Mouse (Mus musculus) heart, postnatal 0 days (tissue): ENCODE results near the gene Pgm5. TPM values are rescaled to one million over a fixed set of nuclear protein-coding genes. Genes with fewer than 3 reads are reported as not detected.

Experiments used
- ATAC-seq: fragments of 200-750 bp; cut with Nextera tagmentation; 2 replicates; pipeline ENCODE4 v1.8.0; 2017; ENCODE audit warnings: low read depth, moderate number of reproducible peaks, moderate library complexity; ENCODE audit not compliant: insufficient read depth
- DNase-seq: peaks from one replicate; pipeline ENCODE4 v3.0.0-alpha.2; 2016; ENCODE audit warnings: low spot score
- H3K27ac ChIP-seq: fragments of 300-500 bp; sonication (generic); 2 replicates; pipeline ENCODE4 v1.5.1; 2014; ENCODE audit warnings: low read depth, mild to moderate bottlenecking
- H3K27me3 ChIP-seq: fragments of 300-500 bp; sonication (generic); 2 replicates; pipeline ENCODE4 v1.6.1; 2014; ENCODE audit warnings: low read length, mixed read lengths; ENCODE audit not compliant: control insufficient read depth, insufficient read depth
- H3K36me3 ChIP-seq: fragments of 300-500 bp; sonication (generic); replicated peaks from 2 replicates; pipeline ENCODE4 v1.6.1; 2014; ENCODE audit warnings: low read length, mixed read lengths; ENCODE audit not compliant: control insufficient read depth, insufficient read depth
- H3K4me1 ChIP-seq: fragments of 300-500 bp; sonication (generic); 2 replicates; pipeline ENCODE4 v1.6.1; 2014; ENCODE audit warnings: antibody characterized with exemption; ENCODE audit not compliant: control insufficient read depth, insufficient read depth
- H3K4me2 ChIP-seq: fragments of 300-500 bp; sonication (generic); 2 replicates; pipeline ENCODE4 v1.6.1; 2014; ENCODE audit warnings: low read depth, mild to moderate bottlenecking, low read length, moderate library complexity
- H3K4me3 ChIP-seq: fragments of 300-500 bp; sonication (generic); 2 replicates; pipeline ENCODE4 v1.5.1; 2014; ENCODE audit warnings: low read depth, low read length
- H3K9ac ChIP-seq: fragments of 300-500 bp; sonication (generic); replicated peaks from 2 replicates; pipeline ENCODE4 v1.6.1; 2014; ENCODE audit warnings: low read depth, low read length, mixed read lengths
- H3K9me3 ChIP-seq: fragments of 300-500 bp; sonication (generic); replicated peaks from 2 replicates; pipeline ENCODE4 v1.6.1; 2016; ENCODE audit warnings: low read length; ENCODE audit not compliant: control insufficient read depth
- CTCF ChIP-seq: IDR thresholded peaks from 2 replicates; pipeline ENCODE4 v1.5.1; 2016; ENCODE audit warnings: antibody characterized with exemption, control low read depth, low read depth
- EP300 ChIP-seq: IDR thresholded peaks from 2 replicates; pipeline ENCODE4 v1.6.1; 2016; ENCODE audit warnings: antibody characterized with exemption, low read depth
- WGBS: fragments of 180-500 bp; shearing (Covaris S2); extraction: QIAGEN DNeasy Blood & Tissue Kit; methylation state at CpG from one replicate; pipeline ENCODE4 v1.1.7; 2014; 5-methylcytosine and 5-hydroxymethylcytosine counted together
- polyA plus RNA-seq: library from polyadenylated mRNA; unstranded; fragments of >200 nt; fragmentation: Nextera tagmentation; extraction: Ambion mirVana; gene quantifications from 2 replicates; pipeline ENCODE4 v1.2.1, GENCODE M21; 2015
- total RNA-seq: library from RNA; depleted of rRNA; stranded (reverse); fragments of >200 nt; gene quantifications from 2 replicates; pipeline ENCODE4 v1.2.3, GENCODE M21; 2014; ENCODE audit warnings: low replicate concordance

Gene Pgm5
- total and polyA plus RNA-seq, 2 experiments from 2014 or later, result 4.9 to 163 TPM

- 86% methylated on average over 8 of the region's 8 CpGs for WGBS
- H3K9me3 ChIP-seq, result no peaks in the 10 kb centered on the region
- H3K9ac ChIP-seq, result no peak overlapping the region
- DNase-seq, result no peak
- peaks cover 5% of the 10 kb centered on the region; the same call in 1 of the 2 replicates for H3K4me1 ChIP-seq
- H3K36me3 ChIP-seq, result no peaks in the 10 kb centered on the region
- H3K4me3 ChIP-seq, result no peak overlapping the region
- no peak for TF ChIP-seq CTCF
- no peak for TF ChIP-seq EP300
- no peak for ATAC-seq
- H3K27me3 ChIP-seq, result no peaks in the 10 kb centered on the region
- no peak overlapping the region for H3K27ac ChIP-seq
- H3K4me2 ChIP-seq, result no peak overlapping the region
Observed at GRCm38 (mm10) chr19:24785898-24786297, 75.8 kb downstream of the Pgm5 start.

DNA sequence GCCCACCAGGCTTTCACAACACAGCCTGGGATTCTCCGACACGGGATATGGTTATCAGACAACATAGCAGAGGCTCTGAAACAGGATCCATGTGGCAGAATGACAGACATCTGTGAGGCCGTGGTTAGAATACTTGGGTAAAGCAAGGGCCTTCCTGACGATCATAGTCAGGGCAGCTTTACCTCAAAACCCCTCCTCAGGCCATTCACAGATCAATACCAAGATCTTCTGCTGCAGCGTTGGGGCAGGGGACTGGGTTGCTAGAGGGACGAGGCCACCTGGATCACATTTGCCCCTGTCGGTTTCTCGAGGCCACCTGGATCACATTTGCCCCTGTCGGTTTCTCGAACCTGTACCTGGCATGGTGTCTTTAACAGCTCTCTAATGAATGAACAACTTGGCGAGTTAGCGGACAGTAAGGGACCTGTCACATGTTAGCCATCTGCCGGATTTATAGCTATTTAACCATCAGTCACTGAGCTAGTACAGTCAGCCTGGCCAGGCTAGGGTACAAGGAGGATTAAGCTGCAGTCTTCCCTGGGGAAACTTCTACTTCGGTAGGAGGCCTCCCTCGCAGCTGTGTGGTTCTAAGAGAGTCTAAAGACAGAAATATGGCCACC is 76.5 kb downstream of the Pgm5 start:
- no peak for DNase-seq
- H3K27me3 ChIP-seq, result no peaks in the 10 kb centered on the region
- H3K9me3 ChIP-seq, result no peaks in the 10 kb centered on the region
- H3K36me3 ChIP-seq, result no peaks in the 10 kb centered on the region
- H3K4me1 ChIP-seq, result peaks cover 10% of the 10 kb centered on the region
- ATAC-seq, result no peak
- H3K4me2 ChIP-seq, result no peak overlapping the region
- H3K4me3 ChIP-seq, result no peak overlapping the region
- no peak overlapping the region for H3K27ac ChIP-seq
- WGBS, result 75% methylated on average over 15 of the region's 15 CpGs
- no peak overlapping the region for H3K9ac ChIP-seq
- TF ChIP-seq EP300, result no peak
- no peak for TF ChIP-seq CTCF

- Histone ChIP-seq H3K4me2 (no peak overlapping the region), H3K27ac (no peak overlapping the region), H3K9me3 (no peaks in the 10 kb centered on the region), H3K4me1 (peaks cover 16% of the 10 kb centered on the region), H3K27me3 (no peaks in the 10 kb centered on the region), H3K4me3 (no peak overlapping the region), H3K36me3 (no peaks in the 10 kb centered on the region), H3K9ac (no peak overlapping the region)
- no peak for TF ChIP-seq EP300
- TF ChIP-seq CTCF, result no peak
- DNase-seq, result no peak
- WGBS, result 76% methylated on average over 9 of the region's 9 CpGs
- no peak for ATAC-seq
Observed at GRCm38 (mm10) chr19:24783736-24784135, 77.9 kb downstream of the Pgm5 start.

DNA sequence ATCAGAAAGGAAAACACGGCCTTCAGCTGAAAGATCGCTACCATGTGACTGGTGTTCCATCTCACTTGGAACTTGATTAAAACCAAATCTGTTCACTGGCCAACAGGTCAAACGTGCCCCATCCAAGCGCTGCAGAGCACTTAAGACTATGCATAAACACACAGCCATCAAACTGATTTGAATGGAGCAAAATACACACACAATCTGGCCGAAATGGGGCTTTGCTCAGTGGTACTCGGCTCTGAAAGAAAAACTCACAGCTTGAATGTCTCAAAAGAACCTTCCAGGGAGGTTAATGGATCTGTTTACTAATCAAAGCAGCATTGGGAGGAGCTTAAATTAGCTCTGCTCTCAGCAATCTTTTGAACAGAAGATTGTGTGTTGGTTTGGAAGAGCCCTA is 81.7 kb downstream of the Pgm5 start:
- Histone ChIP-seq H3K9me3 (no peaks in the 10 kb centered on the region), H3K36me3 (no peaks in the 10 kb centered on the region), H3K4me3 (no peak overlapping the region), H3K27me3 (no peaks in the 10 kb centered on the region), H3K27ac (no peak overlapping the region), H3K9ac (no peak overlapping the region), H3K4me1 (peaks cover 14% of the 10 kb centered on the region), H3K4me2 (no peak overlapping the region)
- DNase-seq (no peak), ATAC-seq (no peak)
- no peak for TF ChIP-seq CTCF
- TF ChIP-seq EP300, result no peak
- 57% methylated on average over 6 of the region's 6 CpGs for WGBS

GRCm38 (mm10) chr19:24770345-24770744 is 91.3 kb downstream of the Pgm5 start:
- 27% methylated on average over 4 of the region's 4 CpGs for WGBS
- Histone ChIP-seq H3K27me3 (no peaks in the 10 kb centered on the region), H3K4me1 (peaks cover 26% of the 10 kb centered on the region), H3K9me3 (no peaks in the 10 kb centered on the region), H3K4me3 (no peak overlapping the region), H3K36me3 (no peaks in the 10 kb centered on the region), H3K27ac (peak overlapping the region; percentile 80), H3K9ac (no peak overlapping the region), H3K4me2 (no peak overlapping the region)
- DNase-seq (peak; percentile 51), ATAC-seq (peak; percentile 69; the same call in 1 of the 2 replicates)
- TF ChIP-seq CTCF (no peak), EP300 (no peak)

DNA sequence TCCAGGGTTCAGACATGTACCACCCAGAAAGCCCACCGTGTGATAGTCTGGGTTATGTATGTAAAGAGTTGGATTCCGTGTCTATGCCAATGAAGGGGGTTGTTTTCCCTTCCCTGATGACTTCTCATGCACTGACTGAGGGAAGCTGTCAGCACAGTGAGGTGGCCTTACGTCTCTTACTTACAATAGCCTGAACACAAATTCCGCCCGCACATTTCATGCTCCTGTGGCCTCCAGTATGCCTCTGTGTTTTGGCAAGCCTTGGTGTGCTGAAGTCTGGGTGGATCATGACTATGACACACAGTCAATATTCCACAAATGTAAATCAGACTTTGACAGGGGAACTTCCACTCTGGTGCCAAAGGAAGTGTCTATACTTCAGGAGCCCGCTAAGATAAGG is 94.3 kb downstream of the Pgm5 start:
- H3K9ac ChIP-seq, result no peak overlapping the region
- no peaks in the 10 kb centered on the region for H3K9me3 ChIP-seq
- H3K4me2 ChIP-seq, result no peak overlapping the region
- no peaks in the 10 kb centered on the region for H3K36me3 ChIP-seq
- peak; percentile 78 for ATAC-seq
- no peak overlapping the region for H3K4me3 ChIP-seq
- 42% methylated on average over 6 of the region's 6 CpGs for WGBS
- DNase-seq, result peak; percentile 80
- H3K27ac ChIP-seq, result peak overlapping the region; percentile 76
- peaks cover 31% of the 10 kb centered on the region for H3K4me1 ChIP-seq
- no peaks in the 10 kb centered on the region for H3K27me3 ChIP-seq
- TF ChIP-seq CTCF (no peak), EP300 (no peak)
